Mouse (Mus musculus) R1 (cell line): ENCODE measurements around the gene Vwa3a.

Experiments used
- DNase-seq: peaks from one replicate; pipeline ENCODE4 v3.0.0-alpha.2; 2018; ENCODE audit warnings: low read depth, low spot score

The Vwa3a gene

GRCm38 (mm10) chr7:120739018-120739417 lies at the start of gene Vwa3a:
Gene Vwa3a, plus strand, starts transcription at chr7:120739318.
- DNase-seq = no peak

GRCm38 (mm10) chr7:120690634-120691033 lies 48.5 kb upstream of the Vwa3a start:
- peak; percentile 76 for DNase-seq

- no peak for DNase-seq
Measured at GRCm38 (mm10) chr7:120693831-120694375, 45.2 kb upstream of the Vwa3a start.

GRCm38 (mm10) chr7:120695196-120695595 lies 43.9 kb upstream of the Vwa3a start:
- no peak for DNase-seq

- DNase-seq = peak; percentile 39
Measured at GRCm38 (mm10) chr7:120695641-120696040, 43.5 kb upstream of the Vwa3a start.

- DNase-seq = peak; percentile 52
Measured at GRCm38 (mm10) chr7:120696331-120696730, 42.8 kb upstream of the Vwa3a start.

- DNase-seq = no peak
Measured at GRCm38 (mm10) chr7:120699586-120699985, 39.5 kb upstream of the Vwa3a start.

GRCm38 (mm10) chr7:120703888-120704287 lies 35.2 kb upstream of the Vwa3a start:
- no peak for DNase-seq

- no peak for DNase-seq
Measured at GRCm38 (mm10) chr7:120712071-120712470, 27.0 kb upstream of the Vwa3a start.

GRCm38 (mm10) chr7:120713225-120713624 lies 25.9 kb upstream of the Vwa3a start:
- DNase-seq = no peak

GRCm38 (mm10) chr7:120713951-120714350 lies 25.2 kb upstream of the Vwa3a start:
- DNase-seq = peak; percentile 79

GRCm38 (mm10) chr7:120717261-120717660 lies 21.9 kb upstream of the Vwa3a start:
- DNase-seq = no peak

GRCm38 (mm10) chr7:120721051-120721450 lies 18.1 kb upstream of the Vwa3a start:
- no peak for DNase-seq

- no peak for DNase-seq
Measured at GRCm38 (mm10) chr7:120721456-120721855, 17.7 kb upstream of the Vwa3a start.

- no peak for DNase-seq
Measured at GRCm38 (mm10) chr7:120722063-120722462, 17.1 kb upstream of the Vwa3a start.

- DNase-seq = peak; percentile 24
Measured at GRCm38 (mm10) chr7:120722839-120723278, 16.3 kb upstream of the Vwa3a start.

GRCm38 (mm10) chr7:120727581-120727980 lies 11.5 kb upstream of the Vwa3a start:
- peak; percentile 54 for DNase-seq

- DNase-seq = no peak
Measured at GRCm38 (mm10) chr7:120729635-120730034, 9.5 kb upstream of the Vwa3a start.

- no peak for DNase-seq
Measured at GRCm38 (mm10) chr7:120732906-120733305, 6.2 kb upstream of the Vwa3a start.

GRCm38 (mm10) chr7:120739558-120740101 lies 512 bp downstream of the Vwa3a start:
- DNase-seq = peak; percentile 86

GRCm38 (mm10) chr7:120743366-120744351 lies 4.5 kb downstream of the Vwa3a start:
- DNase-seq = no peak

GRCm38 (mm10) chr7:120744606-120745005 lies 5.5 kb downstream of the Vwa3a start:
- DNase-seq = no peak
